Mouse (Mus musculus): ENCODE data around the gene Sash1.

The Sash1 gene

DNA sequence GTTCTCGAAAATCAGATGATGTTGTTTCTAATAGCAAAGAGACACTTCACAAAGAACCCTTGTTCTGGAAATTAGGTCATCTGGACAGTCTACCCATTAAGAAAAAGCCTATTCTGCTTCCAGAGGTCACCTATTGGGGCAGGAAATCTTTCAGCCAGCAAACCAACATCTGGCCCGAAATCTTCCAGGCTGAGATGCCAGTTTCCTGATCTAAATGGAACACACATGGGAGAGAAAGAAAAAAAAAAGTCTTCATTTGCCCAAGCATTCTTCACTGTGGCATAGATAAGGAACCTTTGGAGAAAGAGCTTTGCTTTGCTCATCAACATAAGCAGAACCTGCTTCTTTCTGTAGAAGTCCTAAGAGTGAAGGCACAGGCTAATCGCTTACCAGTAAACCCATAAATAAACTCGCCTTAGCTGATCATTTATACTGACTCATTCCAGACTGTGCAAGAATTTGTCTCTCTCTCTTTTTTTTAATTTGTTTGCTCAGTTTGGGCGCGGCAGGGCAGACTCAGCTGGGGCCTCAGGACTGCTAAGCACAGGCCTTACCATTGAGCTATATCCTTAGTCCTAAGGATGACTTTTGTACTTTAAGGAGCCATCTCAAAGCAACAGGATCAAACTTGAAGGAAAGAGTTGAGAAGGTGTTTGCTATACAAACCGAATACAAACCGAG, 13.1 kb upstream of the Sash1 start:
- no peak for DNase-seq (ENCODE audit: low spot score)

DNA sequence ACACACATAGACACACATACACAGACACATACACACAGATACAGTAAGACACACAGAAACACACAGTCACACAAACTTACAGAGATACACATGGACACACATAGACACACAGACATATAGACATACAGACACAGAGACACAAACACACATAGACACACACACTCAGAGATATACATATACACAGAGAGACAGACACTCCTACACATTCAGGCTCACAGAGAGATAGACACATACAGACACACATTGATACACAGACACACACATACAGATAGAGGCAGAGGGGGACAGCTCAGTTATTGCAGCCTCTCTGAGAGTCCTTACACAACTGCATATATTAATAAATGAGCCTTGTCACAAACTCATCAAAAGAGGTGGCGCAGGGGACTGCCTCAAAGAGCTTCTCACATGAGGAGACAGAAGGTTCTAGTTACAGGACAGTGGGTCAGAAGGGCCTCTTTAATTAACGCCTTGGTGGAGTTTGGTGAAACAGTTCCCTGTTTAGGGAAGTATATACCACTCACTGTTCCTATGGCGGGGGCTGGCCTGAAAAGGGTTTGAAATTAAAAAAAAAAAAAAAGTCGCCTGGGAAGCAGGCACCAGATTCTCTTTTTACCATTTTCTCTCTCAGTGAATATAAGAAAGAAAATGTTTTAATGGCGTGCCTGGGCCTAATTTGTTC, 12.4 kb upstream of the Sash1 start:
- DNase-seq (ENCODE audit: low spot score), result no peak

DNA sequence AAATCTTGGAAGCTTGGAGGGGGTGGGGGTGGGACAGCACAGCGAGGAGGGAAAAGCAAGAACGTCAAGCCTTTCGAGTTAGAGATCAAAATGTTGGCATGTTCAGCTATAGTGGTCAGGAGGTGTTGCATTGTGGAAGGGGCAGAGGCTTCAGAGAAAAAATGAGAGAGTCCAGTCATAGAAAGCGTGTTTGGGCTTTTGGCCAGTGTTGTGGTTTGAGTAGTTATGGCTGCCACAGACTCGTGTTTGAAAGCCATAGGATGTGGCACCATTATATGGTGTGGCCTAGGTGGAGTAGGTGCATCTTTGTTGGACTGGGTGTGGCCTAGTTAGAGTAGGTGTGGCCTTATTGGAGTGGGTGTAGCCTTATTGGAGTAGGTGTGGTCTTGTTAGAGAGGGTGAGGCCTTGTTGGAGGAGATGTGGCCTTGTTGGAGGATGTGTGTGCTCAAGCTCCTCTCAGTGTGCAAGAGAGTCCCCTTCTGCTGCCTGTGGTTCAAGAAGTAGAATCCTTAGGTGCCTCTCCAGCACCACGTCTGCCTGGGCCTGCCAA, 9.2 kb upstream of the Sash1 start:
- DNase-seq (ENCODE audit: low spot score), result no peak

DNA sequence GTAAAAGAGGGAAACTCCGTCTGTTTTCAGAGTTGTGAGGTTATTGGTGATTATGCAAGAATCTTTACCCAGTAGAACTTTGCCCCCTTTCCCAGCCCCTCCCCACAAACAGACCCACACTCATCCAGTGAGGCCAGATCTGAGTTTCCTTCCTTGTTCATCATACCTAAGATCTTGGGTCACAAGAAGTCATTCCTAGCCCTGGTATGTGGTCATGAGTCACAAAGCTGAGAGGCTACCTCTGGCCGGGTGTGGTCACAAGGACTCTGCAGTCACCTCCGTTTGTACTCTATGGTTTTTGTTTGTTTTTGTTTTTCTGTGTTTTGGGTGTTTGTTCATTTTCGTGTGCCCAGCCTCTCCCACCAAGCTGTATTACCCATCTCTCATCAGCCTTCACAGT, 4.6 kb upstream of the Sash1 start:
- no peak for DNase-seq (ENCODE audit: low spot score)

- no peak for DNase-seq (ENCODE audit: low spot score)
Observed at GRCm38 (mm10) chr10:8889341-8889740, 3.5 kb upstream of the Sash1 start.

- DNase-seq (ENCODE audit: low spot score), result no peak
Observed at GRCm38 (mm10) chr10:8886528-8886854, 621 bp upstream of the Sash1 start.

GRCm38 (mm10) chr10:8885201-8885600, 669 bp downstream of the Sash1 start:
- no peak for DNase-seq (ENCODE audit: low spot score)

GRCm38 (mm10) chr10:8884565-8884964, 1.3 kb downstream of the Sash1 start:
- no peak for DNase-seq (ENCODE audit: low spot score)

DNA sequence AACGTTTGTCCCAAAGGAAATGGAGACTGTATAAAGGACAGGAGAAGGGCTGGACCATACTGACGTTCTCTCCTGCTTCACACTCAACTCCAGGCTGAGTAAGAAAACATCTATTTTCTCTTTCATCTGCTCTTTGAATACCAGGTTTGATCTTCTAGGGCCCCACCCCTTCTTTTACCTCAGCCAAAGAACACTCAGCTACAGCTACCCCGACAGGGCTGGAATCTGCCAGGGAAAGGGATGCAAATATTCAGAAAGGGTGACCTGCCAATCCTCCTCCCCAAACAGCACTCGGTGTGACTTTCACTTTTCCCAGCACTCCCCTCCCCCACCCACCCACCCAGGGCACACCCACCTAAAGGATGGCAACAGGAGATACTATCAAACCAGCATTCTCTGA, 2.2 kb downstream of the Sash1 start:
- no peak for DNase-seq (ENCODE audit: low spot score)

GRCm38 (mm10) chr10:8881736-8882135, 4.1 kb downstream of the Sash1 start:
- no peak for DNase-seq (ENCODE audit: low spot score)

DNA sequence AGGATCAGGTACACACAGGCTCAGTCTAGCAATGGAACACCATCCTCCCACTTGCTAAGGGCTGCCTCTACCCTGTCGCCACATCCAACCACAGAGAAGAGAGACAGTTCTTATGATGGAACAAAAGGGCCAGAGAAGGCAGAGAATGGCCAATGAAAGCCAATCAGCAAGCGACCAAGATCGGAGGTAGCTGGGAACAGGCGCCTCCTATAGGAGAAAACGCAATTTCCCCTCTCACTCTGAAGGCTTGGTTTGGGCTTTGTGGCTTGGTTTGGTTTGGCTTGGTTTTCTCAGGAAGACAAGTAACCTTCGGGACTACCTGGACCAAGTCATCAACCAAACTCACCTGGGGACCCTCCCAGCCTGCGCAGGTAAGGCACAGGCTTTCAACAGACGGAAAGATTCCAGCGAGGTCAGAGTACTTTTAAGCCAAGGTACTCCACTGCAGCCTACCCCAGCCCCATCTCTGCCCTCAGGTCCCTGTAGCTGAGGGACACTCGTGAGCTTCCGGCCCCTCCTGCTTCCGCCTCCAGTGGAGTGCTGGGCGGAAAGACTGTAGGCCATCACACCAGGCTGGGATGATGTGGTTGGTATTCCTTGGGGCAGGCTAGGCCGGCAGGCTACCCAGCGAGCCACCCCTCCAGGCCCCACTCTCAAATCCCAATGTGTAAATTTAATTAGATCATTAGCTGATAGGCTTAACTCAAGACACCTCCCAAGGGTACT, 4.8 kb downstream of the Sash1 start:
- no peak for DNase-seq (ENCODE audit: low spot score)

DNA sequence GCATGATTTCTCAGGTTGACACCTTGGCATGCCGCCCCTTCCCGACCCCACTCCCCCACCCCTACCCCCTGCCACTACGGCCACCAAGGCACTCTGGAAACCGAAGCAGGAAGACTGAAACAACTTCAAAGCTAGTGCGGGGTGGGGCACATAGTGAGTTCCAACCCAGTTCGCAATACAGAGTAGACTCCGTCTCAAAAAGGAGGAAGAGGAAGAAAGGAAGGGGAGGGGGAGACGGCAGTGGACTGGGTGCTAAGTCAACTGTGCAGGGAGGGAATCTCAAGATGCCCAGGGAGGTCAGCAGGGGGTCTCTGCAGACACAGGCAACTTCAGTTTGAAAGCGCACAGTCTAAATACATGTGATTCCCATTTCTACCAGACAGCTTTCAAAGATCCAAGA, 7.0 kb downstream of the Sash1 start:
- DNase-seq (ENCODE audit: low spot score), result no peak

GRCm38 (mm10) chr10:8878381-8878780, 7.5 kb downstream of the Sash1 start:
- DNase-seq (ENCODE audit: low spot score), result no peak

- no peak for DNase-seq (ENCODE audit: low spot score)
Observed at GRCm38 (mm10) chr10:8873631-8874370, 12.1 kb downstream of the Sash1 start.

DNA sequence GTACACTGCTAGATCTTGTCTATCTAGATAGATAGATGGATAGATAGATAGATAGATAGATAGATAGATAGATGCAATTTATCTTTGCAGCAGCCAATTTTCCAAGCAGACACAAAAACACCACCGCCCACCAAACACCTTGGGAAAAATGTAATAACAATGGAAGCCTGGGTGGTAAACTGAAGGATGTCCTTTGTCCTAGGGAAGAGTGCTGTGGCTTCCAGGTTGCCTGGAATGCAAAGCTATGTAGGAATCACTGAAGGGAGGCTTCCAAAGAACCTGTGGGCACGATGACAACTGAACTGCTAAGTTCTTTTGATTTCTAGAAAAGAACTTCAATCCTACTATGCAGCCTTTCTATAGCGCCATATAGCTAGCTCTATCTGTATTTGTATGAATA, 13.1 kb downstream of the Sash1 start:
- no peak for DNase-seq (ENCODE audit: low spot score)

- DNase-seq (ENCODE audit: low spot score), result no peak
Observed at GRCm38 (mm10) chr10:8871935-8872334, 13.9 kb downstream of the Sash1 start.

DNA sequence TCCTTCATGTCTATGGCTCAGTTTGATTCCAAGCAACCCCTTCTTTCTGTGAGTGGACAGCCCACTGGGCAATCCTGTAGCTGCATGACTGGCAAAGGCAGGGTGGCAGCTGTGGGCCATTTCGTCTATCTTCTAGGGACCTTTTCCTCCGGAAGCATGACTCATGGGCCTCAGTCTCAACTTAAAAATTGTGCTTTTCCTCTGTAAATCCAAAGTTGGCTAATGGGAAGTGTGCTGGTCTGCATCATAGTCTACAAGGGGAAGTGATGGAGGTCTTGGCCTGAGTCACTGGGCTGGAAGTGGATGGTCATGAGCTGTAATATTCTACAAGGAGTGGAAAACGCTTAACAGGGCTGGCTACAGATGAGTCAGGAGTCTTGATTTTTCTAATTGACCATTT, 15.5 kb downstream of the Sash1 start:
- DNase-seq (ENCODE audit: low spot score), result no peak

GRCm38 (mm10) chr10:8866062-8866642, 19.7 kb downstream of the Sash1 start:
- DNase-seq (ENCODE audit: low spot score), result no peak

GRCm38 (mm10) chr10:8860655-8861054, 25.2 kb downstream of the Sash1 start:
- no peak for DNase-seq (ENCODE audit: low spot score)

DNA sequence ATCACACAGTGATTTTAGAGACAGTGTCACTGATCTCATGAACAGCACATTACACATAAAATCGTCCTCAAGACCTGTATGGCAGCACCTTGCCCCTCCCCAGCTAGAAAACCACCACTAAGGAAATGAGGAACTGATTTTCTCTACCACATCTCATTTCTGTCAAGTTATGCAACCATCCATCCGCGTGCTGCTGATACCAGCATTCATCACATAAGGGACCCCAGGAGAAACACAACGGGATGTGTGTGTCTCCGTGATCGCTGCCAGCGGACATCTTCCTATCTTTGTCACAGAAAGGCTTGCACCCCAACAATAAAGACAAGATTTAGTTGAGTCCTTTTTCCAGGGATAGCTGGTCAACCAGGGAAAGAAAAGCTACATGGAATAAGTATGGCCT, 27.2 kb downstream of the Sash1 start:
- no peak for DNase-seq (ENCODE audit: low spot score)

DNA sequence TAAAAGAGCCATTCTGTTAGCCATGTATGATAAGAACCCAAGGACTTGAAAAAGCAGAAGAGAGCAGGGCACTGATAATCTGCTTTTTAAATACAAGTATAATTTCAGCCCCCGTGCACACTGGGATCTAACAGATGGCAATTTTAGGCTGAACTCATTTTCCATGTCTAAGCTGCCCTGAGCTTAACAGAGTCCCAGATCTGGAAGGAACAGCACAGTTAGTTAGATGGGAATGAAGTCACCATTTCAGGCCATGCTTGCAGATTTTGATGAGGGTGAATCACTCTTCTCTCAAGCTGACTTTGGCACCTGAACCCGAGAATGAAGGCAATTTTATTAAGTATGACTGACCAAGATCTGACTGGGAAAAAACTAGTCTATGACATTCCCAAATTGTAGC, 28.9 kb downstream of the Sash1 start:
- DNase-seq (ENCODE audit: low spot score), result no peak

GRCm38 (mm10) chr10:8853326-8853725, 32.5 kb downstream of the Sash1 start:
- DNase-seq (ENCODE audit: low spot score), result no peak
